Comparison of ENCODE assay signal across 8 mouse cellular contexts in genomic region chr12:70234411-70234810, GRCm38 (mm10). TPM values are rescaled to one million over a fixed set of nuclear protein-coding genes. Genes with fewer than 3 reads are reported as not detected.
A peak's percentile ranks its signal among the peaks of the same experiment; 100 is the strongest.
DNase-seq lines count a peak whose midpoint lies in the region; ATAC-seq and TF ChIP-seq lines count a peak whose summit lies in the region.

No protein-coding gene starts in this region.

- ATAC-seq in hindbrain, embryonic 13.5 days (ENCODE audit: low FRiP score), result peak; percentile 65; the same call in 1 of the 2 replicates
- peak; percentile 51; the same call in 1 of the 2 replicates for ATAC-seq in liver, embryonic 14.5 days (ENCODE audit: insufficient read depth)

- H3K9me3 ChIP-seq in embryonic facial prominence, embryonic 10.5 days, result no peaks in the 10 kb centered on the region
- H3K9me3 ChIP-seq in hindbrain, embryonic 13.5 days, result no peaks in the 10 kb centered on the region
- no peaks in the 10 kb centered on the region for H3K9me3 ChIP-seq in liver, embryonic 14.5 days (ENCODE audit: control insufficient read depth, low read length)

- no peak overlapping the region for H3K27ac ChIP-seq in left cerebral cortex, adult 2 months
- H3K27ac ChIP-seq in embryonic facial prominence, embryonic 10.5 days (replicated peaks), result no peak overlapping the region; the same call in 1 of the 2 replicates
- no peak overlapping the region for H3K27ac ChIP-seq in hindbrain, embryonic 13.5 days
- no peak overlapping the region for H3K27ac ChIP-seq in liver, embryonic 14.5 days

- TF ChIP-seq CTCF in left cerebral cortex, adult 2 months (IDR thresholded peaks at IDR 0.05), result peak; percentile 75
- TF ChIP-seq CTCF in liver, embryonic 14.5 days (IDR thresholded peaks at IDR 0.05; ENCODE audit: low read depth), result peak; percentile 80

- intact Hi-C loops in left cerebral cortex, adult 2 months (cut with DNase I), result loop anchor here (2.0 to 10.0 kb wide), 2 partner anchors 196 to 680 kb away; no protein-coding TSS in a partner anchor

- peaks cover 9% of the 10 kb centered on the region; the same call in 1 of the 2 replicates for H3K27me3 ChIP-seq in embryonic facial prominence, embryonic 10.5 days (replicated peaks; ENCODE audit: low read depth, poor library complexity, severe bottlenecking)
- no peaks in the 10 kb centered on the region for H3K27me3 ChIP-seq in hindbrain, embryonic 13.5 days
- no peaks in the 10 kb centered on the region for H3K27me3 ChIP-seq in liver, embryonic 14.5 days (ENCODE audit: control insufficient read depth, insufficient read depth, low read length)

- peaks cover 17% of the 10 kb centered on the region for H3K4me1 ChIP-seq in embryonic facial prominence, embryonic 10.5 days
- H3K4me1 ChIP-seq in hindbrain, embryonic 13.5 days (replicated peaks), result peaks cover 18% of the 10 kb centered on the region
- peaks cover 14 to 33% of the 10 kb centered on the region in 2 experiments for H3K4me1 ChIP-seq in liver, embryonic 14.5 days (replicated peaks; ENCODE audit: control insufficient read depth in 2 of 2, insufficient read depth in 2 of 2, low read length in 1 of 2)

- H3K4me2 ChIP-seq in hindbrain, embryonic 13.5 days, result peak overlapping the region; percentile 62
- no peak overlapping the region for H3K4me2 ChIP-seq in liver, embryonic 14.5 days (ENCODE audit: low read depth)

- no peak for DNase-seq in left cerebral cortex, adult 2 months (ENCODE audit: extremely low spot score in 1 of 2, low spot score in 2 of 2)
- no peak for DNase-seq in left cerebral cortex, adult 9 months (ENCODE audit: low spot score in 2 of 2)
- DNase-seq in adrenal gland, adult 8-10 months, result peak; percentile 13
- DNase-seq in embryonic facial prominence, embryonic 10.5 days (ENCODE audit: low spot score), result peak; percentile 78
- peak in 1 of 3 experiments; percentile 42 for DNase-seq in liver, embryonic 14.5 days (ENCODE audit: low read depth in 3 of 3, low spot score in 3 of 3)
- peak; percentile 73 for DNase-seq in neural tube, embryonic 10.5 days (ENCODE audit: extremely low spot score, low spot score)
- no peak for DNase-seq in right cerebral cortex, postnatal 36 days (ENCODE audit: low spot score in 2 of 2)

- 30% methylated on average over 6 of the region's 6 CpGs for WGBS in embryonic facial prominence, embryonic 10.5 days
- 19% methylated on average over 6 of the region's 6 CpGs for WGBS in hindbrain, embryonic 13.5 days
- WGBS in liver, embryonic 14.5 days (ENCODE audit: insufficient replicate concordance), result 19% methylated on average over 6 of the region's 6 CpGs

- no peaks in the 10 kb centered on the region for H3K36me3 ChIP-seq in embryonic facial prominence, embryonic 10.5 days (replicated peaks)
- no peaks in the 10 kb centered on the region for H3K36me3 ChIP-seq in hindbrain, embryonic 13.5 days
- no peaks in the 10 kb centered on the region for H3K36me3 ChIP-seq in liver, embryonic 14.5 days (replicated peaks; ENCODE audit: control insufficient read depth, insufficient read depth, low read depth)

- no peak overlapping the region for H3K4me3 ChIP-seq in left cerebral cortex, adult 2 months
- H3K4me3 ChIP-seq in embryonic facial prominence, embryonic 10.5 days, result no peak overlapping the region
- no peak overlapping the region for H3K4me3 ChIP-seq in hindbrain, embryonic 13.5 days
- H3K4me3 ChIP-seq in liver, embryonic 14.5 days (ENCODE audit: insufficient read depth in 1 of 2, low read depth in 2 of 2, low read length in 2 of 2), result no peak overlapping the region

- H3K9ac ChIP-seq in hindbrain, embryonic 13.5 days, result no peak overlapping the region
- no peak overlapping the region for H3K9ac ChIP-seq in liver, embryonic 14.5 days (replicated peaks)

- no peak for TF ChIP-seq EP300 in liver, embryonic 14.5 days (IDR thresholded peaks at IDR 0.05; ENCODE audit: low read depth)

RNA-seq across cellular contexts. Expression of gene Pygl, which starts 3.1 kb away (rescaled TPM):
- total RNA-seq in left cerebral cortex, adult 2 months (2021), result 1 to 10 TPM; 3.6 to 3.8 TPM
- 10 to 100 TPM in 3 of 4 experiments, 1 to 10 TPM in 1; 9.5 to 74.3 (median 43.1) TPM for total RNA-seq in adrenal gland, adult 8-10 months (2022)
- polyA plus RNA-seq in embryonic facial prominence, embryonic 10.5 days (2016; fragmentation: Nextera tagmentation; extraction: Ambion mirVana), result 8.4 and 8.6 TPM in 2 replicates
- polyA plus RNA-seq in hindbrain, embryonic 13.5 days (2015; fragmentation: Nextera tagmentation; extraction: Ambion mirVana), result 6.6 and 8.6 TPM in 2 replicates
- 20.6 and 29.5 TPM in 2 replicates for polyA plus RNA-seq in liver, embryonic 14.5 days (2012; rRNA removed)
- 47.9 and 51.7 TPM in 2 replicates for polyA plus RNA-seq in liver, embryonic 14.5 days (2014; fragmentation: Nextera tagmentation; extraction: Ambion mirVana)

Comparison
In these comparisons a context has a peak if more than half of its experiments do, and no peak if none do; other contexts are left out.
1. DNase-seq: peak in adrenal gland, adult 8-10 months (single experiment), embryonic facial prominence, embryonic 10.5 days (single experiment) and neural tube, embryonic 10.5 days (single experiment); none in left cerebral cortex, adult 2 months (0 of 2), left cerebral cortex, adult 9 months (0 of 2) and right cerebral cortex, postnatal 36 days (0 of 2).